Mouse (Mus musculus): ENCODE measurements around the gene Tpcn1. TPM values are rescaled to one million over a fixed set of nuclear protein-coding genes. Genes with fewer than 3 reads are reported as not detected.

Tpcn1 gene
- polyA plus RNA-seq, 1 experiment = 59.4 TPM

DNA sequence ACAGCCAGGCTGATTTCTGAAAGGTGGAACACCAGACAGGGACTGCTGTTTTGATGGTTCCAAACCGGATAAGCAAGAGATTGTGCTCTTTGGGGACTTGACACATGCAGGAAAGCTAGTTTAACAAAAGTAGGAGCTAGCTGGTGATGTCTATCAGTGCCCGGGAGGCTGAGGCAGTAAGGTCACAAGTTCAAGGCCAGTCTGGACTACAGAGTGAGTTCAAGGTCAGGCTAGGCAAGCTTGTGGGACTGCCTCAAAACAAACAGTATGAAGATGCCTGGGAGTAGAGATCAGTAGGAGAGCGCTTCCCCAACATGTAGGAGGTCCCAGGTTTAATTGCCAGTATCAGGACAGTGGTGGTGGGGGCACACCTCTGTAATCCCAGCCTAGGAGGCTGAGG is 91.4 kb downstream of the Tpcn1 start:
- no peak for TF ChIP-seq GATA1 (IDR thresholded peaks at IDR 0.05; ENCODE audit: low read length)

DNA sequence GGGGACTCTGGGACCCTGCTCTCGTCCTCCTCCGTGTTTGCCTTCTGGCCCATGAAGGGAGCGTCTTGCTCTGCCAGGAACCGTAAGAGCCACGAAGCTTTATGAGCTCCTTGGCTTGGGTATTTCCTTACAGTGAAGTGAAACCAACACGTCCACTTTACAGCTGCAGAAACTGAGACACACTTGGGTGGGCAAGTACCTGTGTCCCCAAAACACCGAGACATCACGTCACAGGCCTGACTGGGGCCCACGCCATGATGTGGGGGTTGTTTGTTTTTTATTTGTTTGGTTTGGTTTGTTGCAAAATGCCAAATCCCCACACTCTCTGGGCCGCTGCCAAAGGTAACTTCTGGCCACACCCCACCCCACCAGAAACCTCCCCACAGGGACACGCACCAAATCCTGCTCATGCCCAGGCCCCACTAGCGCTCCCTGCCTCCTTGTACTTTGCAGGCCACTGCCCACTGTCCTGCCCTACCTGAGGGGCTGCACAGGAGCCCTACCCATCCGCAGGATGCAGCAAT is 92.7 kb downstream of the Tpcn1 start:
- no peak for TF ChIP-seq GATA1 (IDR thresholded peaks at IDR 0.05; ENCODE audit: low read length)

DNA sequence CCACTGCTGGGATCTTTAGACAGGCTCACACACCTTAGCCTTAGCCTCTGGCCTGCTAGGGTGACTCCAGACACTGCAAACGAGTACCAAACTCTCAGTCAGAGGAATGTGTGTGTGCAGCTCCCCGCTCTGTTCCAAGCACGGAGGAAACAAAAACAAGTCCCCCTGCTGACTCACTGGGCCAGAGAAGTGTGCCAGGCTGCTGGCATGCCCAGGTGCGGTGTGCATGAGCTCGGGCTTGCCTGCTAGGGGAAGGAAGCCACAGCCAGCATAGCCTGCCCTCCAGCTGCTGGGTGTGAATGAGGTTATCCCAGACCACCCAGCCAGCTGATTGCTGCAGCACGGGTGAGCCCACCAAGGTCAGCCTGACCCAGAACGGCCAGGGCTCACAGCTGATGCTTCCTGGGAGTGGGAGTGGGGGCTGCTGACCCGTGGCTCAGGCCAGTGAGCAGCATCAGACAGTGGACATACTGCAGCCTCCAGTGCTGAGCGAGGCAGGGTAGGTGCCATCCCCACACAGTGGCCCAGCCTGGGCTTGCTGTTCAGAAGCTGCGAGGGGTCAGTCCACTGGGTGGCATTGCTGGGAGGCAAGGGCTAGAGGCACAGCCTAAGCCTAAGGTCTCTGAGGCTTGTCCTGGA is 93.3 kb downstream of the Tpcn1 start:
- no peak for TF ChIP-seq GATA1 (IDR thresholded peaks at IDR 0.05; ENCODE audit: low read length)

DNA sequence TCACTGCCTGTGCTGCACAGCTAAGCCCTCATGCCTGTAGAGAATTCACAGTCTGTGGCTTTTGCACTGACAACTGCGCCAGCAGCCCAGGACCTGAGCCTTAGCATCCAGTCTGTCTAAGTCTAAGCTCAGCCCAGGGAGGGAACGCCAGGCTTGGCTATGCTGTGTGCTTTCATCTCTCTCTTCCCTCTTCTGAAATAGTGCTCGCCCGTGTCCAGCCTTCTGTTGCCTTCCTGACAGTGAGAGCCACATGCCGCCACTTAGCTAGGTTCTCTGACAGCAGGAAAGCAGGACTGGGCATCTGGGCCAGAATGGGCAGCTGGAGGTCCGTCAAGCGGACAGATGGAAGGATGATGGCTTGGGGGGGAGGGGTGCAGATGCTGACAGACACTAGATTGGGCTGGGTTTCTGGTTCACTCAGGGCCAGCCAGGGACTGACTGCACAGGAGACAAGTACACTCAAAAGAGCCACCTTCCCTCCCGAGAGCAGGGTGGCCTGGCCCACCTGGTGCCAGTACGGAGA is 94.5 kb downstream of the Tpcn1 start:
- no peak for TF ChIP-seq GATA1 (IDR thresholded peaks at IDR 0.05; ENCODE audit: low read length)

DNA sequence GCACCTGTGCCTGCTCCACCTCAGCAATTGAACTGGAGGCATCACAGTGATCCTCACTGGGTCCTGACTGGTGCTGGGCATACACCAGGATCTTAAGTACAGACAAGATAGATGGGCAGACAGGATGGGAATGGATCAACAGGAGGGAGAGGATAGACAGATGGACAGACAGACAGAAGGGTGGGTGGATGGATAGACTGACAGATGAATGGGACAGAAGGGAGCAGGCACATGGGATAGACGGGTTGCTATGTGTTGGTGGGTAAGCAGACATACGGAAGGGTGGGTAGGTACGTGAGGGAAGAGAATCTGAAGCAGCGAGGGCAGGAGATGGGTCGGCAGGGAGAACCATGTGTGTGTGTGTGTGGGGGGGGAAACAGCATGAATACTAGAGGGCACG is 95.0 kb downstream of the Tpcn1 start:
- no peak for TF ChIP-seq GATA1 (IDR thresholded peaks at IDR 0.05; ENCODE audit: low read length)

DNA sequence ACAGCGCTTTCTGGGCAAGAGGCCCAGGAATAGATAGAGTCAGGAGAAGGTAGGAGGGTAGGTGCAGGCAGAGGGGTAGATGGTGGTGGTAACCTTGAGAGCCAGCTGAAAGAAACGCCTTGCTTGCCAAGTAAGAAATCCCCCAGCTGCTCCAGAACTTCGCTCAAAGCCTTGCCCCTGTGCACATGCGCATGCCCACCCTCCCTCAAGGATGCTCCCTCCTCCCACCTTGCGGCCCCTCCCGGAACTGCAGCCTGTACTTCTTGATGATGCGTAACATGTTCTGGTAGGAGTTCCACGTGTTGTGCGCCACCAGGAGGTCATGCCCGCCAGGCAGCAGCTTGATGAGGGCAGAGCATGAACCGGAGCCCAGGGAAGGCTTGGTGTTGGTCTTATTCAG is 96.0 kb downstream of the Tpcn1 start:
- TF ChIP-seq GATA1 (IDR thresholded peaks at IDR 0.05; ENCODE audit: low read length) = no peak

DNA sequence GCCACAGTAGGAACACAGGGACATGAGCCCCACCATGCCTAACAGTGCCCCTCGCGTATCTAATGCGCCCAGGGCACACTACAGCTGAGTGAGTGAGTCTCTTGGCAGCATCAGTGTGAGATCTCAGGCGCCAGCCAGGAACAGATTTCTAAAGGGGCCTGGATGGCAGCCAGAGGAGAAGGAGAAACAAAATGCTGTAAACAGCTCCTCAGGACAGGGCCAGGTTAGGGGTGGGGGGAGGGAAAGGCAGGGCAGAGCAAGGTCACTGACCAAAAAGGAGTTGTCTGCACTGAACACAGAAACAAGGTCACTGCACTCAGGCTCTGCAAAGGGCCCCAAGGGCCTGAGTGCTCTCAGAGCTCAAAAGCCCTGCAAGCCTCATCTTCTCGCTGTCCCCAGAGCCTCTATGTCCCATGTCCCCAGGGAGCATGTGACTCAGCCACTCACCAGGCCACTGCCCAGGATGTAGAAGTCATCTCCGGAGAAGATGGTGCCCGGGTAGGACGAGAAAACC is 97.7 kb downstream of the Tpcn1 start:
- no peak for TF ChIP-seq GATA1 (IDR thresholded peaks at IDR 0.05; ENCODE audit: low read length)

DNA sequence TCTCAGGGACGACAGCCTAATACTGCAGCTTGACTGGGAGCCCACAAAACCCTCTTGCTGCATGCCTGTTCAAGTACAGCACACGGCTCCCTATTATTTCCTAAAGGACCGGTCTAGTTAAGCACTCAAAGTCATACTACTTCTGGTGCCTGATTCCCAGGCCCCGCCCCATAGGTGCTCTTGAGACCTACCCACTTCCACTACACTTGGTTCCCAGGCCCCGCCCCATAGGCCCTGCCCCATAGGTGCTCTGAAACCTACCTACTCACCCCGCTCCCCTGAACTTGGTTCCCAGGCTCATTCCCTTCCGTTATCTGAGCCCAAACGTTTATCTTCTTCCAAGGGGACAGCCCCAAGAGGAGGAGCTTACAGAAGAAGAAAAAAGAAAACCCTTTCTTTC is 100.6 kb downstream of the Tpcn1 start:
- TF ChIP-seq GATA1 (IDR thresholded peaks at IDR 0.05; ENCODE audit: low read length) = no peak

Other genes starting within 250 kb of the Tpcn1 start
- not detected in 2 replicates for gene Lhx5, start 157.0 kb downstream of the Tpcn1 start, polyA plus RNA-seq (2012)
- gene Sdsl, start 115.9 kb downstream of the Tpcn1 start, polyA plus RNA-seq (2012) = 0.06 and 0.29 TPM in 2 replicates
- not detected in 2 replicates for gene Sds, start 112.1 kb downstream of the Tpcn1 start, polyA plus RNA-seq (2012)
- 23.7 and 28.7 TPM in 2 replicates for gene Plbd2, start 85.0 kb downstream of the Tpcn1 start, polyA plus RNA-seq (2012)
- gene Slc8b1, start 77.5 kb downstream of the Tpcn1 start, polyA plus RNA-seq (2012) = 1.3 and 1.6 TPM in 2 replicates
- 0.76 and 1.2 TPM in 2 replicates for gene Iqcd, start 343 bp upstream of the Tpcn1 start, polyA plus RNA-seq (2012)
- 49.2 and 58.5 TPM in 2 replicates for gene Rita1, start 23.9 kb upstream of the Tpcn1 start, polyA plus RNA-seq (2012)
- gene Ddx54, start 24.1 kb upstream of the Tpcn1 start, polyA plus RNA-seq (2012) = 108 and 126 TPM in 2 replicates
- not detected in 2 replicates for gene Cfap73, start 45.6 kb upstream of the Tpcn1 start, polyA plus RNA-seq (2012)
- 6.4 and 8.1 TPM in 2 replicates for gene Rasal1, start 60.1 kb upstream of the Tpcn1 start, polyA plus RNA-seq (2012)
- 0.10 and 0.19 TPM in 2 replicates for gene Dtx1, start 123.3 kb upstream of the Tpcn1 start, polyA plus RNA-seq (2012)
- 0.03 TPM in 1 of 2 replicates, not detected in the other for gene Oas2, start 161.2 kb upstream of the Tpcn1 start, polyA plus RNA-seq (2012)
- gene Oas3, start 189.0 kb upstream of the Tpcn1 start, polyA plus RNA-seq (2012) = 0.12 and 0.22 TPM in 2 replicates
- not detected in 2 replicates for gene Oas1e, start 206.9 kb upstream of the Tpcn1 start, polyA plus RNA-seq (2012)
- gene Oas1c, start 223.8 kb upstream of the Tpcn1 start, polyA plus RNA-seq (2012) = 0.09 and 0.18 TPM in 2 replicates

Data from G1E-ER4 (cell line).